Mouse (Mus musculus): Measurements from ENCODE around the gene Heyl. TPM values are rescaled to one million over a fixed set of nuclear protein-coding genes. Genes with fewer than 3 reads are reported as not detected.
A peak's percentile ranks its signal among the peaks of the same experiment; 100 is the strongest.

Gene Heyl
- polyA plus RNA-seq, 1 experiment: 30.2 TPM

DNA sequence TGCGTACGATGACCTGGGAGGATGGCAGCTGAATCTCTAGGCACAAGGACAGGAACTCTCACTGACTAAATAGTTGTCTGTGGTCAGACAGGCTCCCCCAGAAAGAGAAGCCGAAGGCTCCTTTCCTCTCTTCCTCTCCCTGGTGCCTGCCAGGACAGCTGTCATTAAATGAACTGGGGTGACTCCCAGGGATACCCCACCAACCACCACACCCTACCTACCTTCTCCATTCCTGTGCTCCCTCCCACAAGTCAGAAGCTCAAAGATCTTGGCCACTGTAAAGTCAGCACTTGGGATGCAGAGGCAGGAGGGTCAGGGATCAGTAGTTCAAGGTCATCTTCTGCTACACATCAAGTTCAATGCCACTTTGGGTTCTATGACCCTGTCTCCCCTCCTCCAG is 515 bp upstream of the Heyl start:
- Histone ChIP-seq H3K79me2 (ENCODE audit: control insufficient read depth, insufficient read depth) (peaks cover 20% of the 10 kb centered on the region), H3ac (ENCODE audit: control insufficient read depth, insufficient read length) (no peak overlapping the region), H3K4me3 (peak overlapping the region; percentile 27), H3K4me2 (ENCODE audit: low read depth) (peak overlapping the region; percentile 57), H3K36me3 (ENCODE audit: control insufficient read depth, insufficient read depth) (no peaks in the 10 kb centered on the region), H3K27me3 (ENCODE audit: control insufficient read depth, insufficient read depth, insufficient read length) (no peaks in the 10 kb centered on the region)
- TF ChIP-seq MYOG (IDR thresholded peaks at IDR 0.05; ENCODE audit: control insufficient read depth in 1 of 3, insufficient read depth in 1 of 3, insufficient read length in 2 of 3, low read depth in 2 of 3): no peak
- peak in 1 of 3 experiments; percentile 1 for TF ChIP-seq MYOD1 (IDR thresholded peaks at IDR 0.05; ENCODE audit: control insufficient read depth in 1 of 3, insufficient read length in 2 of 3, low read depth in 2 of 3)

DNA sequence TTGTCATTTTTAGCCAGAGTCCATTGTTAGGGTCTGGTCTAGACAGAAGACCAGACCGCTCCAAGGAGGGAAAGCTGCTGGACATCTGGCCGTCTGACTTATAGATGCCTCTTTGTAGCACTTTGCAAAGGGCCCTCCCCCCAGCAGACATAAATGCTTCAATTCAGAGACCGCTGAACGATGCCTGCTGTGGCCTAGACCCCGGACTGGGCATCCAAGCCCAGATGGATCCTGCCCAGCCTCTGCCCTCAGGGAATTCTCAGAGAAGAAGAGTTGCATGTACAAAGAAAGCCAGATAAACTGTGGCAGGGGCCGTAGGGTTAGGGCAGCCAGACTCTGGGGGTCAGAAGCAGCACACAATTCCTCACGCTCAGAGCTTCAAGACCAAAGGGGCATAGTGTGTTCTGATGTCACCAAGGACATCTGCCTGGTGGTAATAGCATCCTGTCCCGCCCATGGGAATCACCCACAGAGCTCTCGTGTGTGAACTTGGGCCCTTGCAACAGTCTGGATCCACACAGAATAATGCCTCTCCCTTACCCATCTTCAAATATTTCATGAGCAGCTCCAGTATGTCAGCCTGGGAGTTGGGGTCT is 2.6 kb downstream of the Heyl start:
- H3K4me2 ChIP-seq (ENCODE audit: low read depth): peak overlapping the region; percentile 57
- no peaks in the 10 kb centered on the region for H3K36me3 ChIP-seq (ENCODE audit: control insufficient read depth, insufficient read depth)
- TF ChIP-seq POLR2AphosphoS2 (IDR thresholded peaks at IDR 0.05; ENCODE audit: insufficient read length, low read depth): peak; percentile 16
- TF ChIP-seq USF1 (IDR thresholded peaks at IDR 0.05; ENCODE audit: low read depth): no peak
- H3K79me2 ChIP-seq (ENCODE audit: control insufficient read depth, insufficient read depth): peaks cover 20% of the 10 kb centered on the region
- H3K4me3 ChIP-seq: peak overlapping the region; percentile 27
- H3K27me3 ChIP-seq (ENCODE audit: control insufficient read depth, insufficient read depth, insufficient read length): no peaks in the 10 kb centered on the region
- H3ac ChIP-seq (ENCODE audit: control insufficient read depth, insufficient read length): no peak overlapping the region

GRCm38 (mm10) chr4:123236431-123237031 is 3.2 kb downstream of the Heyl start:
- Histone ChIP-seq H3K79me2 (ENCODE audit: control insufficient read depth, insufficient read depth) (peaks cover 20% of the 10 kb centered on the region), H3ac (ENCODE audit: control insufficient read depth, insufficient read length) (no peak overlapping the region), H3K4me3 (no peak overlapping the region), H3K27me3 (ENCODE audit: control insufficient read depth, insufficient read depth, insufficient read length) (no peaks in the 10 kb centered on the region), H3K36me3 (ENCODE audit: control insufficient read depth, insufficient read depth) (no peaks in the 10 kb centered on the region), H3K4me2 (ENCODE audit: low read depth) (peak overlapping the region; percentile 57)
- TF ChIP-seq CEBPB (IDR thresholded peaks at IDR 0.05; ENCODE audit: insufficient read depth, poor library complexity, severe bottlenecking) (0 out of 2 replicates have a peak, but pooled peaks have one; percentile 44), USF1 (IDR thresholded peaks at IDR 0.05; ENCODE audit: low read depth) (no peak)

GRCm38 (mm10) chr4:123237386-123238266 is 4.3 kb downstream of the Heyl start:
- Histone ChIP-seq H3K4me2 (ENCODE audit: low read depth) (peak overlapping the region; percentile 57), H3K4me3 (no peak overlapping the region), H3ac (ENCODE audit: control insufficient read depth, insufficient read length) (no peak overlapping the region), H3K27me3 (ENCODE audit: control insufficient read depth, insufficient read depth, insufficient read length) (no peaks in the 10 kb centered on the region), H3K79me2 (ENCODE audit: control insufficient read depth, insufficient read depth) (peaks cover 20% of the 10 kb centered on the region), H3K36me3 (ENCODE audit: control insufficient read depth, insufficient read depth) (no peaks in the 10 kb centered on the region)
- TF ChIP-seq MYOD1 (IDR thresholded peaks at IDR 0.05; ENCODE audit: control insufficient read depth in 1 of 3, insufficient read length in 2 of 3, low read depth in 2 of 3): peak in 1 of 3 experiments; percentile 20
- TF ChIP-seq USF1 (IDR thresholded peaks at IDR 0.05; ENCODE audit: low read depth): no peak

- no peaks in the 10 kb centered on the region for H3K36me3 ChIP-seq (ENCODE audit: control insufficient read depth, insufficient read depth)
- peak overlapping the region; percentile 60 for H3K4me2 ChIP-seq (ENCODE audit: low read depth)
- TF ChIP-seq POLR2AphosphoS2 (IDR thresholded peaks at IDR 0.05; ENCODE audit: insufficient read length, low read depth) (no peak), TCF12 (IDR thresholded peaks at IDR 0.05; ENCODE audit: insufficient read depth, poor library complexity, severe bottlenecking) (peak; percentile 10), USF1 (IDR thresholded peaks at IDR 0.05; ENCODE audit: low read depth) (no peak), MYOD1 (IDR thresholded peaks at IDR 0.05; ENCODE audit: control insufficient read depth in 1 of 3, insufficient read length in 2 of 3, low read depth in 2 of 3) (peak in 2 of 3 experiments; percentile 82 to 95), REST (IDR thresholded peaks at IDR 0.05; ENCODE audit: insufficient read depth, insufficient read length) (no peak), TCF3 (IDR thresholded peaks at IDR 0.05; ENCODE audit: insufficient read length, low read depth) (peak; percentile 32), E2F4 (IDR thresholded peaks at IDR 0.05; ENCODE audit: insufficient read depth) (no peak), MAX (IDR thresholded peaks at IDR 0.05; ENCODE audit: low read depth) (no peak), SRF (IDR thresholded peaks at IDR 0.05; ENCODE audit: control insufficient read depth, insufficient read length, low read depth) (no peak), POLR2A (IDR thresholded peaks at IDR 0.05; ENCODE audit: insufficient read length, low read depth) (peak; percentile 28), MYOG (IDR thresholded peaks at IDR 0.05; ENCODE audit: control insufficient read depth in 1 of 3, insufficient read depth in 1 of 3, insufficient read length in 2 of 3, low read depth in 2 of 3) (peak in 2 of 3 experiments; percentile 60 to 78), CEBPB (IDR thresholded peaks at IDR 0.05; ENCODE audit: insufficient read depth, poor library complexity, severe bottlenecking) (no peak)
- H3ac ChIP-seq (ENCODE audit: control insufficient read depth, insufficient read length): no peak overlapping the region
- H3K4me3 ChIP-seq: no peak overlapping the region
- peaks cover 16% of the 10 kb centered on the region for H3K79me2 ChIP-seq (ENCODE audit: control insufficient read depth, insufficient read depth)
- H3K27me3 ChIP-seq (ENCODE audit: control insufficient read depth, insufficient read depth, insufficient read length): no peaks in the 10 kb centered on the region
Observed at GRCm38 (mm10) chr4:123239361-123240203, 6.2 kb downstream of the Heyl start.
